Mouse (Mus musculus) CH12.LX (cell line): ENCODE data around the gene Mrpl35. TPM values are rescaled to one million over a fixed set of nuclear protein-coding genes. Genes with fewer than 3 reads are reported as not detected.

Experiments used
- DNase-seq: peaks from one replicate; pipeline ENCODE4 v3.0.0-alpha.2; 2013; ENCODE audit errors: extremely low read depth
- H3K27ac ChIP-seq: 2 replicates; pipeline ENCODE4 v1.5.1; 2012; ENCODE audit warnings: low read depth, mild to moderate bottlenecking, control low read depth, moderate library complexity; ENCODE audit not compliant: insufficient read depth
- H3K27me3 ChIP-seq: replicated peaks from 2 replicates; pipeline ENCODE3; 2012; ENCODE audit warnings: inconsistent platforms
- H3K36me3 ChIP-seq, 2 experiments: replicated peaks in 1 of 2; 2 replicates each; pipeline versions ENCODE3 to v1.6.1; 2012; ENCODE audit warnings: inconsistent platforms in 1 of 2, low read length in 1 of 2, mild to moderate bottlenecking in 1 of 2, mixed read lengths in 1 of 2, moderate library complexity in 1 of 2; ENCODE audit not compliant: control insufficient read depth in 1 of 2, insufficient read depth in 1 of 2
- H3K4me1 ChIP-seq, 2 experiments: 2 replicates each; pipeline ENCODE4 v1.6.1; 2012; ENCODE audit warnings: inconsistent platforms in 1 of 2, moderate library complexity in 1 of 2; ENCODE audit not compliant: insufficient read depth in 2 of 2, control insufficient read depth in 1 of 2
- H3K4me2 ChIP-seq: 2 replicates; pipeline ENCODE4 v1.6.1; 2012; ENCODE audit warnings: low read depth, mild to moderate bottlenecking, control low read depth; ENCODE audit not compliant: poor library complexity, insufficient read depth, severe bottlenecking
- H3K4me3 ChIP-seq, 3 experiments: fragments of 150-350 bp in 1 of 3; sonication (generic) in 1 of 3; replicated peaks in 1 of 3; 2 replicates each; pipeline versions ENCODE3 to v1.5.1; 2011 to 2012; ENCODE audit warnings: low read depth in 2 of 3, low read length in 2 of 3, mild to moderate bottlenecking in 2 of 3, moderate library complexity in 2 of 3, control low read depth in 1 of 3, improper control_type of control experiment in 1 of 3, inconsistent platforms in 1 of 3, mixed read lengths in 1 of 3; ENCODE audit not compliant: poor library complexity in 1 of 3
- H3K79me2 ChIP-seq: replicated peaks from 2 replicates; pipeline ENCODE4 v1.6.1; 2012; ENCODE audit warnings: mild to moderate bottlenecking, moderate library complexity; ENCODE audit not compliant: control insufficient read depth, poor library complexity, insufficient read depth, severe bottlenecking; ENCODE audit errors: extremely low read depth
- H3K9ac ChIP-seq: 2 replicates; pipeline ENCODE4 v1.6.1; 2012; ENCODE audit warnings: low read depth, mild to moderate bottlenecking, control low read depth, moderate library complexity; ENCODE audit not compliant: insufficient read depth
- H3K9me3 ChIP-seq: replicated peaks from 2 replicates; pipeline ENCODE3; 2012; ENCODE audit warnings: low read length, inconsistent platforms, mixed read lengths
- BHLHE40 ChIP-seq: IDR thresholded peaks from 2 replicates; pipeline ENCODE4 v1.6.1; 2011; ENCODE audit warnings: mild to moderate bottlenecking, low read depth, low read length, improper control_type of control experiment
- CHD1 ChIP-seq: IDR thresholded peaks from 2 replicates; pipeline ENCODE4 v1.6.1; 2012; ENCODE audit warnings: low read depth, low read length, improper control_type of control experiment, inconsistent platforms
- ETS1 ChIP-seq: conservative IDR thresholded peaks from 2 replicates; pipeline ENCODE4 v1.6.1; 2012; ENCODE audit warnings: low read depth, mild to moderate bottlenecking, inconsistent platforms, low read length, improper control_type of control experiment, moderate library complexity
- GABPA ChIP-seq: IDR thresholded peaks from 2 replicates; pipeline ENCODE4 v1.6.1; 2012; ENCODE audit warnings: low read depth, low read length, improper control_type of control experiment, inconsistent platforms; ENCODE audit not compliant: insufficient replicate concordance
- IRF4 ChIP-seq: IDR thresholded peaks from 2 replicates; pipeline ENCODE4 v1.6.1; 2014; ENCODE audit warnings: low read depth, mild to moderate bottlenecking, inconsistent platforms, low read length, improper control_type of control experiment
- JUN ChIP-seq: IDR thresholded peaks from 2 replicates; pipeline ENCODE4 v1.6.1; 2011; ENCODE audit warnings: low read depth, mild to moderate bottlenecking, low read length, improper control_type of control experiment, moderate library complexity; ENCODE audit not compliant: insufficient read depth
- JUND ChIP-seq: conservative IDR thresholded peaks from 2 replicates; pipeline ENCODE4 v1.6.1; 2011; ENCODE audit warnings: low read depth, low read length, improper control_type of control experiment
- KAT2A ChIP-seq: IDR thresholded peaks from 2 replicates; pipeline ENCODE4 v1.6.1; 2012; ENCODE audit warnings: low read length, improper control_type of control experiment, inconsistent platforms; ENCODE audit not compliant: insufficient replicate concordance
- MAFK ChIP-seq: IDR thresholded peaks from 2 replicates; pipeline ENCODE4 v1.6.1; 2011; ENCODE audit warnings: low read length, improper control_type of control experiment; ENCODE audit not compliant: insufficient replicate concordance
- MAZ ChIP-seq: IDR thresholded peaks from 2 replicates; pipeline ENCODE4 v1.6.1; 2012; ENCODE audit warnings: low read depth, mild to moderate bottlenecking, inconsistent platforms, low read length, improper control_type of control experiment, moderate library complexity
- MYC ChIP-seq: IDR thresholded peaks from 2 replicates; pipeline ENCODE4 v1.6.1; 2011; ENCODE audit warnings: low read depth, mild to moderate bottlenecking, improper control_type of control experiment, low read length
- POLR2AphosphoS2 ChIP-seq: IDR thresholded peaks from 2 replicates; pipeline ENCODE4 v1.6.1; 2011; ENCODE audit warnings: low read depth, low read length, improper control_type of control experiment
- RCOR1 ChIP-seq: conservative IDR thresholded peaks from 2 replicates; pipeline ENCODE4 v1.6.1; 2012; ENCODE audit warnings: low read depth, mild to moderate bottlenecking, inconsistent platforms, low read length, improper control_type of control experiment
- SIN3A ChIP-seq: IDR thresholded peaks from 2 replicates; pipeline ENCODE4 v1.6.1; 2012; ENCODE audit warnings: low read length, improper control_type of control experiment, inconsistent platforms
- SMC3 ChIP-seq: IDR thresholded peaks from 2 replicates; pipeline ENCODE4 v1.6.1; 2011; ENCODE audit warnings: low read depth, low read length, improper control_type of control experiment
- TBP ChIP-seq: conservative IDR thresholded peaks from 2 replicates; pipeline ENCODE4 v1.6.1; 2011; ENCODE audit warnings: low read depth, low read length, improper control_type of control experiment
- UBTF ChIP-seq: IDR thresholded peaks from 2 replicates; pipeline ENCODE4 v1.6.1; 2012; ENCODE audit warnings: low read depth, mild to moderate bottlenecking, inconsistent platforms, low read length, improper control_type of control experiment, moderate library complexity
- USF2 ChIP-seq: conservative IDR thresholded peaks from 2 replicates; pipeline ENCODE4 v1.6.1; 2011; ENCODE audit warnings: low read depth, low read length, improper control_type of control experiment
- ZC3H11A ChIP-seq: IDR thresholded peaks from 2 replicates; pipeline ENCODE4 v1.6.1; 2012; ENCODE audit warnings: low read depth, mild to moderate bottlenecking, inconsistent platforms, low read length, improper control_type of control experiment
- ZKSCAN1 ChIP-seq: IDR thresholded peaks from 2 replicates; pipeline ENCODE4 v1.6.1; 2012; ENCODE audit warnings: low read depth, inconsistent platforms, low read length, improper control_type of control experiment, borderline replicate concordance
- dilution Hi-C: fragments of 300-500 bp; cut with MboI; formaldehyde crosslinking; loops from 2 replicates; pipeline ENCODE4 v1.14.3; 2020; ENCODE audit warnings: low sequenced_read_pairs; ENCODE audit not compliant: extremely low pct_unique_long_range_greater_than_20kb, extremely low pct_ligation_motif_present
- in situ Hi-C: fragments of 300-500 bp; cut with MboI; formaldehyde crosslinking; loops from 3 replicates; pipeline ENCODE4 v1.14.3; 2019; ENCODE audit warnings: low sequenced_read_pairs, low pct_ligation_motif_present, low pct_unique_long_range_greater_than_20kb, mixed read lengths
- polyA plus RNA-seq: library from polyadenylated mRNA; unstranded; fragments of >175 nt; gene quantifications from 2 replicates; pipeline ENCODE4 v1.2.1, GENCODE M21; 2012; ENCODE audit warnings: low read depth; ENCODE audit not compliant: insufficient read length
- total RNA-seq, 2 experiments: library from RNA; depleted of rRNA; stranded (reverse); fragments of 300-350 nt in 1 of 2; fragments of >200 nt in 1 of 2; gene quantifications; 2 replicates each; pipeline ENCODE4 v1.2.3; 2012 to 2014

Gene Mrpl35
- total and polyA plus RNA-seq, 3 experiments: 36.3 to 82.7 (median 54.2) TPM

GRCm38 (mm10) chr6:71840597-71841290 lies 14.0 kb upstream of the Mrpl35 start:
- no peaks in the 10 kb centered on the region for H3K9me3 ChIP-seq
- H3K4me1 ChIP-seq: no peaks in the 10 kb centered on the region; a peak in 1 of 4 replicates
- no peak overlapping the region for H3K27ac ChIP-seq
- no peak for DNase-seq
- H3K4me2 ChIP-seq: no peak overlapping the region
- no peak overlapping the region for H3K9ac ChIP-seq
- TF ChIP-seq SMC3: no peak
- no peak for TF ChIP-seq JUN
- no peak for TF ChIP-seq CHD1
- TF ChIP-seq SIN3A: no peak
- H3K36me3 ChIP-seq: peaks cover 0 to 51% of the 10 kb centered on the region in 2 experiments
- in situ Hi-C loops: no loop called here
- H3K79me2 ChIP-seq: peaks cover 40% of the 10 kb centered on the region
- H3K27me3 ChIP-seq: no peaks in the 10 kb centered on the region
- H3K4me3 ChIP-seq: no peak overlapping the region
- dilution Hi-C loops: no loop called here

DNA sequence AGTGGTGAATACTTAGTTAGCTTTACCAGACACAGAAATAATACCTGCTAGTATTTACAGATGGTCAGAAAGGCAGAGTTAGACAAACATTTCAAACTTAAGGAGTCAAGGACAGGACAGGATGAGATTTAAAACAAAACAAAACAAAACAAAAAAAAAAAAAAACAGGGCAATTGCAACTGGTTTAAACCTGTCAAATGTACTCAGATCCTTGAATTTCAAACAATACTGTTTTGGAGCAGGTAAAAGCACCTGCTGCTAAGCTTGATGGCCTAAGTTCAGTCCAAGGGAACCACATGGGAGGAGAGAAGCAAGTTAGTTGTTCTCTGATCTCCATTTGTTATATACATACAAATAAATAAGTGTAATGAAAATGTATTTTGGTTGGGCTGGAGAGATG lies 13.0 kb upstream of the Mrpl35 start:
- no peaks in the 10 kb centered on the region; a peak in 1 of 4 replicates for H3K4me1 ChIP-seq
- in situ Hi-C loops: no loop called here
- no peak for DNase-seq
- no peak overlapping the region for H3K27ac ChIP-seq
- H3K4me2 ChIP-seq: no peak overlapping the region
- H3K9me3 ChIP-seq: no peaks in the 10 kb centered on the region
- H3K36me3 ChIP-seq: peaks cover 4 to 45% of the 10 kb centered on the region in 2 experiments
- TF ChIP-seq UBTF: no peak
- H3K79me2 ChIP-seq: peaks cover 44% of the 10 kb centered on the region
- no peak overlapping the region for H3K9ac ChIP-seq
- no peak overlapping the region for H3K4me3 ChIP-seq
- dilution Hi-C loops: no loop called here
- H3K27me3 ChIP-seq: no peaks in the 10 kb centered on the region

DNA sequence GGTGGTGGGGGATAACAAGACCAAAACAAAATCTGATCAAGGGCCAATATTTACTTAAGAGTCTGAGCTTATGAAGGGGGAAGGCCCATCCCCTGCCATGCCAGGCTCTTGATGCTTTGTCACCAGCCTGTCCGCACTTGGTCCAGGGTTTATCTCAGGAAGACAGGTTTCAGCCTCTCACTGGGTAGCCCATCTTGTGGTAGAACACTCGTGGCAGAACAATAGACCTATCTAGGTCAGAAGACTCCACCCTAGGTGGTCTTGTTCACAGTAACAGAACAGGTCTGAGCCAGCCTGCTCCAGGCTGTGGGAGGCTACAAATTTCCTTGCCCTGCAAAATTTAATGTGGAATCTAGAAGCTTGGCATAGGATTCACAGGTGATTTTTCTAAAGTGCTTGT lies 10.0 kb upstream of the Mrpl35 start:
- H3K4me3 ChIP-seq: no peak overlapping the region
- H3K36me3 ChIP-seq: peaks cover 4 to 53% of the 10 kb centered on the region in 2 experiments
- peaks cover 56% of the 10 kb centered on the region for H3K79me2 ChIP-seq
- no peak for DNase-seq
- in situ Hi-C loops (no loop called here), dilution Hi-C loops (no loop called here)
- no peak overlapping the region for H3K9ac ChIP-seq
- no peaks in the 10 kb centered on the region for H3K27me3 ChIP-seq
- H3K9me3 ChIP-seq: no peaks in the 10 kb centered on the region
- no peak for TF ChIP-seq ETS1
- no peak for TF ChIP-seq POLR2AphosphoS2
- no peak for TF ChIP-seq ZKSCAN1
- TF ChIP-seq MAZ: no peak
- no peak for TF ChIP-seq MAFK
- no peak for TF ChIP-seq UBTF
- no peak for TF ChIP-seq TBP
- TF ChIP-seq KAT2A: no peak
- TF ChIP-seq USF2: no peak
- TF ChIP-seq SIN3A: no peak
- no peak for TF ChIP-seq MYC
- TF ChIP-seq GABPA: no peak
- TF ChIP-seq IRF4: no peak
- no peak for TF ChIP-seq BHLHE40
- no peak for TF ChIP-seq ZC3H11A
- no peak for TF ChIP-seq JUND
- TF ChIP-seq RCOR1: no peak
- H3K4me2 ChIP-seq: no peak overlapping the region
- peaks cover 2 to 12% of the 10 kb centered on the region in 2 experiments; a peak in 2 of 4 replicates for H3K4me1 ChIP-seq
- no peak overlapping the region for H3K27ac ChIP-seq
